Mouse (Mus musculus): ENCODE measurements around the gene Trip10. TPM values are rescaled to one million over a fixed set of nuclear protein-coding genes. Genes with fewer than 3 reads are reported as not detected.
A peak's percentile ranks its signal among the peaks of the same experiment; 100 is the strongest.
"Not testable (repeated sequence)": the region's sequence is repeated elsewhere in the genome, so short reads cannot be mapped to it uniquely, and the experiment has no call there.

The Trip10 gene
- polyA plus RNA-seq, 1 experiment from 2014 or later, result 41.6 TPM

GRCm38 (mm10) chr17:57267556-57268126, 18.4 kb downstream of the Trip10 start:
- Histone ChIP-seq H3K4me2 (no peak overlapping the region), H3K36me3 (peaks cover 14% of the 10 kb centered on the region), H3K4me3 (no peak overlapping the region), H3K9ac (no peak overlapping the region), H3K27ac (ENCODE audit: poor library complexity, severe bottlenecking) (no peak overlapping the region), H3K4me1 (replicated peaks) (peaks cover 8% of the 10 kb centered on the region; the same call in 1 of the 2 replicates), H3K9me3 (replicated peaks) (no peaks in the 10 kb centered on the region), H3K27me3 (replicated peaks) (peaks cover 7% of the 10 kb centered on the region; the same call in 1 of the 2 replicates)
- ATAC-seq (ENCODE audit: insufficient number of reproducible peaks, low FRiP score), result no peak
- WGBS, result 86% methylated on average over 6 of the region's 6 CpGs

GRCm38 (mm10) chr17:57271301-57271700, 22.0 kb downstream of the Trip10 start:
- Histone ChIP-seq H3K36me3 (no peaks in the 10 kb centered on the region), H3K4me1 (replicated peaks) (peaks cover 13% of the 10 kb centered on the region), H3K27me3 (replicated peaks) (peaks cover 27% of the 10 kb centered on the region), H3K4me2 (no peak overlapping the region), H3K9me3 (replicated peaks) (no peaks in the 10 kb centered on the region), H3K27ac (ENCODE audit: poor library complexity, severe bottlenecking) (no peak overlapping the region), H3K4me3 (no peak overlapping the region), H3K9ac (no peak overlapping the region)
- no peak for ATAC-seq (ENCODE audit: insufficient number of reproducible peaks, low FRiP score)
- WGBS, result 64% methylated on average over 9 of the region's 9 CpGs

- WGBS, result 26% methylated on average over 7 of the region's 7 CpGs
- no peak overlapping the region for H3K9ac ChIP-seq
- peaks cover 35% of the 10 kb centered on the region for H3K27me3 ChIP-seq (replicated peaks)
- no peak overlapping the region for H3K4me2 ChIP-seq
- no peak overlapping the region for H3K27ac ChIP-seq (ENCODE audit: poor library complexity, severe bottlenecking)
- no peak overlapping the region for H3K4me3 ChIP-seq
- H3K4me1 ChIP-seq (replicated peaks), result peaks cover 14% of the 10 kb centered on the region
- no peak for ATAC-seq (ENCODE audit: insufficient number of reproducible peaks, low FRiP score)
- H3K9me3 ChIP-seq (replicated peaks), result no peaks in the 10 kb centered on the region
- no peaks in the 10 kb centered on the region for H3K36me3 ChIP-seq
Measured at GRCm38 (mm10) chr17:57273846-57274245, 24.6 kb downstream of the Trip10 start.

GRCm38 (mm10) chr17:57274686-57275085, 25.4 kb downstream of the Trip10 start:
- Histone ChIP-seq H3K9ac (peak overlapping the region; percentile 58), H3K4me1 (replicated peaks) (peaks cover 14% of the 10 kb centered on the region), H3K9me3 (replicated peaks) (no peaks in the 10 kb centered on the region), H3K4me3 (peak overlapping the region; percentile 58), H3K27ac (ENCODE audit: poor library complexity, severe bottlenecking) (no peak overlapping the region), H3K4me2 (peak overlapping the region; percentile 85), H3K36me3 (no peaks in the 10 kb centered on the region), H3K27me3 (replicated peaks) (peaks cover 43% of the 10 kb centered on the region)
- WGBS, result 5% methylated on average over 15 of the region's 15 CpGs
- ATAC-seq (ENCODE audit: insufficient number of reproducible peaks, low FRiP score), result no peak

- H3K36me3 ChIP-seq, result no peaks in the 10 kb centered on the region
- H3K9ac ChIP-seq, result peak overlapping the region; percentile 58
- under 1% methylated on average over 53 of the region's 53 CpGs for WGBS
- ATAC-seq (ENCODE audit: insufficient number of reproducible peaks, low FRiP score), result peak; percentile 89
- peak overlapping the region; percentile 58 for H3K4me3 ChIP-seq
- H3K27me3 ChIP-seq (replicated peaks), result peaks cover 49% of the 10 kb centered on the region
- no peaks in the 10 kb centered on the region for H3K9me3 ChIP-seq (replicated peaks)
- H3K27ac ChIP-seq (ENCODE audit: poor library complexity, severe bottlenecking), result no peak overlapping the region
- peak overlapping the region; percentile 85 for H3K4me2 ChIP-seq
- H3K4me1 ChIP-seq (replicated peaks), result peaks cover 14% of the 10 kb centered on the region
Measured at GRCm38 (mm10) chr17:57275111-57275996, 26.1 kb downstream of the Trip10 start.

GRCm38 (mm10) chr17:57275997-57276351, 26.7 kb downstream of the Trip10 start:
- peak overlapping the region; percentile 58 for H3K9ac ChIP-seq
- H3K4me3 ChIP-seq, result peak overlapping the region; percentile 58
- peak; percentile 20; the same call in 1 of the 2 replicates for ATAC-seq (ENCODE audit: insufficient number of reproducible peaks, low FRiP score)
- WGBS, result 3% methylated on average over 13 of the region's 13 CpGs
- no peaks in the 10 kb centered on the region for H3K36me3 ChIP-seq
- H3K9me3 ChIP-seq (replicated peaks), result no peaks in the 10 kb centered on the region
- H3K4me1 ChIP-seq (replicated peaks), result peaks cover 14% of the 10 kb centered on the region
- no peak overlapping the region for H3K27ac ChIP-seq (ENCODE audit: poor library complexity, severe bottlenecking)
- peak overlapping the region; percentile 85 for H3K4me2 ChIP-seq
- H3K27me3 ChIP-seq (replicated peaks), result peaks cover 49% of the 10 kb centered on the region

GRCm38 (mm10) chr17:57276634-57277121, 27.4 kb downstream of the Trip10 start:
- Histone ChIP-seq H3K4me2 (peak overlapping the region; percentile 85), H3K4me3 (peak overlapping the region; percentile 58), H3K9ac (peak overlapping the region; percentile 58; the same call in 1 of the 2 replicates), H3K27me3 (replicated peaks) (peaks cover 47% of the 10 kb centered on the region), H3K27ac (ENCODE audit: poor library complexity, severe bottlenecking) (no peak overlapping the region), H3K9me3 (replicated peaks) (no peaks in the 10 kb centered on the region), H3K4me1 (replicated peaks) (peaks cover 14% of the 10 kb centered on the region), H3K36me3 (no peaks in the 10 kb centered on the region)
- peak; percentile 48; the same call in 1 of the 2 replicates for ATAC-seq (ENCODE audit: insufficient number of reproducible peaks, low FRiP score)
- WGBS, result under 1% methylated on average over 20 of the region's 20 CpGs

GRCm38 (mm10) chr17:57277598-57278261, 28.5 kb downstream of the Trip10 start:
- not testable (repeated sequence) for H3K4me2 ChIP-seq; H3K36me3 ChIP-seq; H3K9me3 ChIP-seq (replicated peaks); ATAC-seq (ENCODE audit: insufficient number of reproducible peaks, low FRiP score); H3K27ac ChIP-seq (ENCODE audit: poor library complexity, severe bottlenecking); H3K4me3 ChIP-seq; H3K9ac ChIP-seq
- 79% methylated on average over 5 of the region's 5 CpGs for WGBS
- H3K4me1 ChIP-seq (replicated peaks), result peaks cover 14% of the 10 kb centered on the region
- H3K27me3 ChIP-seq (replicated peaks), result peaks cover 42% of the 10 kb centered on the region

- H3K27ac ChIP-seq (ENCODE audit: poor library complexity, severe bottlenecking), result no peak overlapping the region
- no peaks in the 10 kb centered on the region for H3K36me3 ChIP-seq
- H3K9ac ChIP-seq, result no peak overlapping the region
- 48% methylated on average over 2 of the region's 2 CpGs for WGBS
- no peak for ATAC-seq (ENCODE audit: insufficient number of reproducible peaks, low FRiP score)
- no peak overlapping the region for H3K4me3 ChIP-seq
- no peaks in the 10 kb centered on the region for H3K9me3 ChIP-seq (replicated peaks)
- peaks cover 14% of the 10 kb centered on the region for H3K4me1 ChIP-seq (replicated peaks)
- no peak overlapping the region for H3K4me2 ChIP-seq
- peaks cover 44% of the 10 kb centered on the region for H3K27me3 ChIP-seq (replicated peaks)
Measured at GRCm38 (mm10) chr17:57278537-57278936, 29.3 kb downstream of the Trip10 start.

GRCm38 (mm10) chr17:57278943-57279590, 29.8 kb downstream of the Trip10 start, which contains the start of gene Vav1:
Gene Vav1 (plus strand): TSS chr17:57279100.
- Histone ChIP-seq H3K9me3 (replicated peaks) (no peaks in the 10 kb centered on the region), H3K4me2 (no peak within 1 kb of the TSS), H3K4me1 (replicated peaks) (peaks cover 14% of the 10 kb centered on the region), H3K9ac (no peak within 1 kb of the TSS), H3K36me3 (no peaks in the 10 kb centered on the region), H3K27me3 (replicated peaks) (peaks cover 39% of the 10 kb centered on the region), H3K4me3 (no peak within 1 kb of the TSS), H3K27ac (ENCODE audit: poor library complexity, severe bottlenecking) (no peak within 1 kb of the TSS)
- WGBS, result 49% methylated on average over 25 of the region's 26 CpGs
- no peak for ATAC-seq (ENCODE audit: insufficient number of reproducible peaks, low FRiP score)

Measured in heart, embryonic 12.5 days (tissue).